In genomic region chr6:47621039-47621438, GRCm38 (mm10) we compare ENCODE assay signal across 15 mouse cellular contexts. TPM values are rescaled to one million over a fixed set of nuclear protein-coding genes. Genes with fewer than 3 reads are reported as not detected.
DNase-seq lines count a peak whose midpoint lies in the region; ATAC-seq lines count a peak whose summit lies in the region.
"Had no signal": no experiment of that assay in that cellular context is flagged by ENCODE, and none has a peak within 500 bp of the region (broad histone marks: within the 10 kb centered on the region; RNA-seq: fewer than 3 reads in every experiment).

No protein-coding gene starts in this region.

- DNase-seq in 3T3-L1 (ENCODE audit: low read depth, low spot score) = peak; percentile 79
- DNase-seq in CD4-positive helper T cell, adult 2 months (ENCODE audit: low read depth, low spot score) = peak; percentile 73
- peak; percentile 11 for DNase-seq in mesoderm, embryonic 11.5 days (ENCODE audit: low read depth, low spot score)
- no peak for DNase-seq in gastrocnemius, postnatal 4 days (ENCODE audit: low spot score in 2 of 2)
- no peak for DNase-seq in kidney, adult 8-10 months
- DNase-seq in right cerebral cortex, postnatal 36 days (ENCODE audit: low spot score in 2 of 2) = no peak
- DNase-seq: adrenal gland, adult 2 months; cerebellum, postnatal 25 days; forebrain, postnatal 0 days; heart, postnatal 14 days; lung, embryonic 14.5 days; thymus, adult 2 months had no signal

- ATAC-seq in activated CD4-positive, CD25-positive, alpha-beta regulatory T cell, adult 4 months = peak; percentile 89
- ATAC-seq: forebrain, postnatal 0 days; intestine, embryonic 16.5 days; midbrain, embryonic 16.5 days had no signal

RNA-seq across cellular contexts. Expression of gene Ezh2, which starts 25.9 kb away (rescaled TPM):
- 10 to 100 TPM; 47.7 to 50.9 TPM for polyA plus RNA-seq in activated CD4-positive, CD25-positive, alpha-beta regulatory T cell, adult 4 months (2017; shearing (Covaris generic))
- total RNA-seq in gastrocnemius, postnatal 4 days (2021) = 10 to 100 TPM; 44.7 to 51.0 TPM

Comparison
In these comparisons a context has a peak if more than half of its experiments do, and no peak if none do; other contexts are left out.
1. DNase-seq: peak in 3T3-L1 (single experiment), CD4-positive helper T cell, adult 2 months (single experiment) and mesoderm, embryonic 11.5 days (single experiment); none in gastrocnemius, postnatal 4 days (0 of 2), kidney, adult 8-10 months (0 of 2) and right cerebral cortex, postnatal 36 days (0 of 2).